Mouse (Mus musculus): ENCODE results near the gene Tmem204. TPM values are rescaled to one million over a fixed set of nuclear protein-coding genes. Genes with fewer than 3 reads are reported as not detected.

The Tmem204 gene
- polyA plus RNA-seq, 1 experiment from 2014 or later = 9.1 TPM

Other genes starting within 250 kb of the Tmem204 start
- gene Hagh, start 243.4 kb downstream of the Tmem204 start, polyA plus RNA-seq (2016; fragmentation: Nextera tagmentation; extraction: Ambion mirVana) = 24.8 and 27.1 TPM in 2 replicates
- 17.3 and 17.7 TPM in 2 replicates for gene Fahd1, start 233.2 kb downstream of the Tmem204 start, polyA plus RNA-seq (2016; fragmentation: Nextera tagmentation; extraction: Ambion mirVana)
- gene Igfals, start 217.6 kb downstream of the Tmem204 start, polyA plus RNA-seq (2016; fragmentation: Nextera tagmentation; extraction: Ambion mirVana) = 0.20 TPM in 1 of 2 replicates, not detected in the other
- gene Nubp2, start 197.2 kb downstream of the Tmem204 start, polyA plus RNA-seq (2016; fragmentation: Nextera tagmentation; extraction: Ambion mirVana) = 62.9 and 64.4 TPM in 2 replicates
- 47.3 and 50.7 TPM in 2 replicates for gene Spsb3, start 196.9 kb downstream of the Tmem204 start, polyA plus RNA-seq (2016; fragmentation: Nextera tagmentation; extraction: Ambion mirVana)
- 42.7 and 44.6 TPM in 2 replicates for gene Eme2, start 188.5 kb downstream of the Tmem204 start, polyA plus RNA-seq (2016; fragmentation: Nextera tagmentation; extraction: Ambion mirVana)
- gene Mrps34, start 188.5 kb downstream of the Tmem204 start, polyA plus RNA-seq (2016; fragmentation: Nextera tagmentation; extraction: Ambion mirVana) = 86.0 and 91.1 TPM in 2 replicates
- gene Nme3, start 187.1 kb downstream of the Tmem204 start, polyA plus RNA-seq (2016; fragmentation: Nextera tagmentation; extraction: Ambion mirVana) = 54.9 and 63.0 TPM in 2 replicates
- 76.5 and 78.2 TPM in 2 replicates for gene Mapk8ip3, start 146.6 kb downstream of the Tmem204 start, polyA plus RNA-seq (2016; fragmentation: Nextera tagmentation; extraction: Ambion mirVana)
- gene Jpt2, start 122.9 kb downstream of the Tmem204 start, polyA plus RNA-seq (2016; fragmentation: Nextera tagmentation; extraction: Ambion mirVana) = 304 and 312 TPM in 2 replicates
- gene Cramp1l, start 67.8 kb downstream of the Tmem204 start, polyA plus RNA-seq (2016; fragmentation: Nextera tagmentation; extraction: Ambion mirVana) = 12.8 and 14.6 TPM in 2 replicates
- 28.1 and 31.8 TPM in 2 replicates for gene Ift140, start 67.5 kb downstream of the Tmem204 start, polyA plus RNA-seq (2016; fragmentation: Nextera tagmentation; extraction: Ambion mirVana)
- 42.4 and 47.5 TPM in 2 replicates for gene Telo2, start 32.4 kb upstream of the Tmem204 start, polyA plus RNA-seq (2016; fragmentation: Nextera tagmentation; extraction: Ambion mirVana)
- gene Ptx4, start 37.2 kb upstream of the Tmem204 start, polyA plus RNA-seq (2016; fragmentation: Nextera tagmentation; extraction: Ambion mirVana) = 0.18 TPM in 1 of 2 replicates, not detected in the other
- gene Clcn7, start 49.8 kb upstream of the Tmem204 start, polyA plus RNA-seq (2016; fragmentation: Nextera tagmentation; extraction: Ambion mirVana) = 23.9 and 26.1 TPM in 2 replicates
- gene Ccdc154, start 78.9 kb upstream of the Tmem204 start, polyA plus RNA-seq (2016; fragmentation: Nextera tagmentation; extraction: Ambion mirVana) = not detected in 2 replicates
- not detected in 2 replicates for gene Gm38655, start 91.9 kb upstream of the Tmem204 start, polyA plus RNA-seq (2016; fragmentation: Nextera tagmentation; extraction: Ambion mirVana)
- 36.2 and 37.3 TPM in 2 replicates for gene BC003965, start 101.0 kb upstream of the Tmem204 start, polyA plus RNA-seq (2016; fragmentation: Nextera tagmentation; extraction: Ambion mirVana)
- gene Unkl, start 104.8 kb upstream of the Tmem204 start, polyA plus RNA-seq (2016; fragmentation: Nextera tagmentation; extraction: Ambion mirVana) = 10.0 and 11.3 TPM in 2 replicates
- gene Gnptg, start 156.5 kb upstream of the Tmem204 start, polyA plus RNA-seq (2016; fragmentation: Nextera tagmentation; extraction: Ambion mirVana) = 60.1 and 64.4 TPM in 2 replicates
- gene Tsr3, start 156.6 kb upstream of the Tmem204 start, polyA plus RNA-seq (2016; fragmentation: Nextera tagmentation; extraction: Ambion mirVana) = 61.0 and 64.2 TPM in 2 replicates
- gene Baiap3, start 172.8 kb upstream of the Tmem204 start, polyA plus RNA-seq (2016; fragmentation: Nextera tagmentation; extraction: Ambion mirVana) = 2.9 and 3.8 TPM in 2 replicates
- gene Ube2i, start 191.0 kb upstream of the Tmem204 start, polyA plus RNA-seq (2016; fragmentation: Nextera tagmentation; extraction: Ambion mirVana) = 849 and 866 TPM in 2 replicates
- not detected in 2 replicates for gene Prss34, start 214.8 kb upstream of the Tmem204 start, polyA plus RNA-seq (2016; fragmentation: Nextera tagmentation; extraction: Ambion mirVana)
- gene Prss28, start 225.1 kb upstream of the Tmem204 start, polyA plus RNA-seq (2016; fragmentation: Nextera tagmentation; extraction: Ambion mirVana) = not detected in 2 replicates
- not detected in 2 replicates for gene Prss29, start 235.1 kb upstream of the Tmem204 start, polyA plus RNA-seq (2016; fragmentation: Nextera tagmentation; extraction: Ambion mirVana)

All from forebrain, embryonic 12.5 days (tissue).